Mouse (Mus musculus): Measurements from ENCODE around the gene Lrrc3c. TPM values are rescaled to one million over a fixed set of nuclear protein-coding genes. Genes with fewer than 3 reads are reported as not detected.

The Lrrc3c gene
- polyA plus RNA-seq, 1 experiment from 2014 or later = not detected

- Histone ChIP-seq H3K4me3 (ENCODE audit: low read depth, low read length) (no peak overlapping the region), H3K4me2 (no peak overlapping the region), H3K9ac (ENCODE audit: low read depth, low read length) (no peak overlapping the region), H3K9me3 (ENCODE audit: control insufficient read depth, low read length) (0 out of 2 replicates have a peak, but pooled peaks cover 2% of the 10 kb centered on the region), H3K27ac (ENCODE audit: low read depth, low read length) (no peak overlapping the region), H3K4me1 (replicated peaks; ENCODE audit: control insufficient read depth, insufficient read depth, low read length) (0 out of 2 replicates have a peak, but pooled peaks cover 3% of the 10 kb centered on the region), H3K27me3 (replicated peaks; ENCODE audit: control insufficient read depth, insufficient read depth, low read length) (peaks cover 3% of the 10 kb centered on the region), H3K36me3 (ENCODE audit: control insufficient read depth, insufficient read depth, low read length) (no peaks in the 10 kb centered on the region)
- no peak for ATAC-seq (replicated peaks; ENCODE audit: low FRiP score)
- WGBS = 66% methylated on average over 13 of the region's 13 CpGs
- no peak for DNase-seq (ENCODE audit: low spot score)
Measured at GRCm38 (mm10) chr11:98563921-98564414, 34.1 kb upstream of the Lrrc3c start.

- Histone ChIP-seq H3K4me1 (replicated peaks; ENCODE audit: control insufficient read depth, insufficient read depth, low read length) (no peaks in the 10 kb centered on the region), H3K9me3 (ENCODE audit: control insufficient read depth, low read length) (0 out of 2 replicates have a peak, but pooled peaks cover 2% of the 10 kb centered on the region), H3K4me2 (no peak overlapping the region), H3K4me3 (ENCODE audit: low read depth, low read length) (no peak overlapping the region), H3K9ac (ENCODE audit: low read depth, low read length) (no peak overlapping the region), H3K36me3 (ENCODE audit: control insufficient read depth, insufficient read depth, low read length) (no peaks in the 10 kb centered on the region), H3K27ac (ENCODE audit: low read depth, low read length) (no peak overlapping the region), H3K27me3 (replicated peaks; ENCODE audit: control insufficient read depth, insufficient read depth, low read length) (no peaks in the 10 kb centered on the region)
- ATAC-seq (replicated peaks; ENCODE audit: low FRiP score) (no peak), DNase-seq (ENCODE audit: low spot score) (no peak)
- 87% methylated on average over 8 of the region's 8 CpGs for WGBS
Measured at GRCm38 (mm10) chr11:98568326-98568725, 29.8 kb upstream of the Lrrc3c start.

GRCm38 (mm10) chr11:98569461-98569860, 28.6 kb upstream of the Lrrc3c start:
- ATAC-seq (replicated peaks; ENCODE audit: low FRiP score) (no peak), DNase-seq (ENCODE audit: low spot score) (no peak)
- 74% methylated on average over 6 of the region's 6 CpGs for WGBS
- no peaks in the 10 kb centered on the region for H3K27me3 ChIP-seq (replicated peaks; ENCODE audit: control insufficient read depth, insufficient read depth, low read length)
- no peaks in the 10 kb centered on the region for H3K36me3 ChIP-seq (ENCODE audit: control insufficient read depth, insufficient read depth, low read length)
- no peak overlapping the region for H3K27ac ChIP-seq (ENCODE audit: low read depth, low read length)
- H3K9me3 ChIP-seq (ENCODE audit: control insufficient read depth, low read length) = 0 out of 2 replicates have a peak, but pooled peaks cover 2% of the 10 kb centered on the region
- H3K4me3 ChIP-seq (ENCODE audit: low read depth, low read length) = no peak overlapping the region
- no peaks in the 10 kb centered on the region for H3K4me1 ChIP-seq (replicated peaks; ENCODE audit: control insufficient read depth, insufficient read depth, low read length)
- H3K4me2 ChIP-seq = no peak overlapping the region
- H3K9ac ChIP-seq (ENCODE audit: low read depth, low read length) = no peak overlapping the region

- Histone ChIP-seq H3K27ac (ENCODE audit: low read depth, low read length) (no peak overlapping the region), H3K36me3 (ENCODE audit: control insufficient read depth, insufficient read depth, low read length) (peaks cover 7% of the 10 kb centered on the region; the same call in 1 of the 2 replicates), H3K4me2 (no peak overlapping the region), H3K4me3 (ENCODE audit: low read depth, low read length) (no peak overlapping the region), H3K4me1 (replicated peaks; ENCODE audit: control insufficient read depth, insufficient read depth, low read length) (peaks cover 28% of the 10 kb centered on the region), H3K9me3 (ENCODE audit: control insufficient read depth, low read length) (no peaks in the 10 kb centered on the region), H3K27me3 (replicated peaks; ENCODE audit: control insufficient read depth, insufficient read depth, low read length) (no peaks in the 10 kb centered on the region), H3K9ac (ENCODE audit: low read depth, low read length) (no peak overlapping the region)
- WGBS = 90% methylated on average over 5 of the region's 5 CpGs
- ATAC-seq (replicated peaks; ENCODE audit: low FRiP score) = no peak
- DNase-seq (ENCODE audit: low spot score) = no peak
Measured at GRCm38 (mm10) chr11:98577776-98578175, 20.3 kb upstream of the Lrrc3c start.

GRCm38 (mm10) chr11:98580301-98581121, 17.6 kb upstream of the Lrrc3c start:
- Histone ChIP-seq H3K27me3 (replicated peaks; ENCODE audit: control insufficient read depth, insufficient read depth, low read length) (no peaks in the 10 kb centered on the region), H3K9me3 (ENCODE audit: control insufficient read depth, low read length) (no peaks in the 10 kb centered on the region), H3K4me3 (ENCODE audit: low read depth, low read length) (peak overlapping the region; percentile 41), H3K4me2 (peak overlapping the region; percentile 89), H3K36me3 (ENCODE audit: control insufficient read depth, insufficient read depth, low read length) (peaks cover 10% of the 10 kb centered on the region; the same call in 1 of the 2 replicates), H3K27ac (ENCODE audit: low read depth, low read length) (peak overlapping the region; percentile 99), H3K9ac (ENCODE audit: low read depth, low read length) (peak overlapping the region; percentile 61), H3K4me1 (replicated peaks; ENCODE audit: control insufficient read depth, insufficient read depth, low read length) (peaks cover 55% of the 10 kb centered on the region)
- DNase-seq (ENCODE audit: low spot score) (no peak), ATAC-seq (replicated peaks; ENCODE audit: low FRiP score) (peak; percentile 59)
- 36% methylated on average over 16 of the region's 16 CpGs for WGBS

GRCm38 (mm10) chr11:98581286-98582029, 16.6 kb upstream of the Lrrc3c start:
- WGBS = 32% methylated on average over 17 of the region's 17 CpGs
- ATAC-seq (replicated peaks; ENCODE audit: low FRiP score) (peak; percentile 37), DNase-seq (ENCODE audit: low spot score) (peak; percentile 50)
- peaks cover 61% of the 10 kb centered on the region for H3K4me1 ChIP-seq (replicated peaks; ENCODE audit: control insufficient read depth, insufficient read depth, low read length)
- H3K27ac ChIP-seq (ENCODE audit: low read depth, low read length) = peak overlapping the region; percentile 99
- no peaks in the 10 kb centered on the region for H3K27me3 ChIP-seq (replicated peaks; ENCODE audit: control insufficient read depth, insufficient read depth, low read length)
- H3K9ac ChIP-seq (ENCODE audit: low read depth, low read length) = peak overlapping the region; percentile 72
- peaks cover 10% of the 10 kb centered on the region; the same call in 1 of the 2 replicates for H3K36me3 ChIP-seq (ENCODE audit: control insufficient read depth, insufficient read depth, low read length)
- peak overlapping the region; percentile 89 for H3K4me2 ChIP-seq
- peak overlapping the region; percentile 41 for H3K4me3 ChIP-seq (ENCODE audit: low read depth, low read length)
- no peaks in the 10 kb centered on the region for H3K9me3 ChIP-seq (ENCODE audit: control insufficient read depth, low read length)

- Histone ChIP-seq H3K4me1 (replicated peaks; ENCODE audit: control insufficient read depth, insufficient read depth, low read length) (peaks cover 61% of the 10 kb centered on the region), H3K9me3 (ENCODE audit: control insufficient read depth, low read length) (no peaks in the 10 kb centered on the region), H3K4me3 (ENCODE audit: low read depth, low read length) (peak overlapping the region; percentile 41), H3K27me3 (replicated peaks; ENCODE audit: control insufficient read depth, insufficient read depth, low read length) (no peaks in the 10 kb centered on the region), H3K9ac (ENCODE audit: low read depth, low read length) (peak overlapping the region; percentile 72), H3K27ac (ENCODE audit: low read depth, low read length) (peak overlapping the region; percentile 99), H3K4me2 (peak overlapping the region; percentile 89), H3K36me3 (ENCODE audit: control insufficient read depth, insufficient read depth, low read length) (peaks cover 10% of the 10 kb centered on the region; the same call in 1 of the 2 replicates)
- DNase-seq (ENCODE audit: low spot score) = no peak
- 42% methylated on average over 8 of the region's 8 CpGs for WGBS
- peak; percentile 9; the same call in 1 of the 2 replicates for ATAC-seq (replicated peaks; ENCODE audit: low FRiP score)
Measured at GRCm38 (mm10) chr11:98582030-98582388, 16.1 kb upstream of the Lrrc3c start.

- Histone ChIP-seq H3K4me2 (peak overlapping the region; percentile 89), H3K9me3 (ENCODE audit: control insufficient read depth, low read length) (no peaks in the 10 kb centered on the region), H3K36me3 (ENCODE audit: control insufficient read depth, insufficient read depth, low read length) (peaks cover 10% of the 10 kb centered on the region; the same call in 1 of the 2 replicates), H3K27ac (ENCODE audit: low read depth, low read length) (peak overlapping the region; percentile 99), H3K27me3 (replicated peaks; ENCODE audit: control insufficient read depth, insufficient read depth, low read length) (no peaks in the 10 kb centered on the region), H3K4me1 (replicated peaks; ENCODE audit: control insufficient read depth, insufficient read depth, low read length) (peaks cover 66% of the 10 kb centered on the region), H3K4me3 (ENCODE audit: low read depth, low read length) (peak overlapping the region; percentile 41), H3K9ac (ENCODE audit: low read depth, low read length) (peak overlapping the region; percentile 83)
- ATAC-seq (replicated peaks; ENCODE audit: low FRiP score) = peak; percentile 76
- 42% methylated on average over 12 of the region's 12 CpGs for WGBS
- peak; percentile 55 for DNase-seq (ENCODE audit: low spot score)
Measured at GRCm38 (mm10) chr11:98582551-98583264, 15.4 kb upstream of the Lrrc3c start.
